Mouse (Mus musculus) subcutaneous adipose tissue, adult 2 months (tissue): Measurements from ENCODE around the gene Ntan1. TPM values are rescaled to one million over a fixed set of nuclear protein-coding genes. Genes with fewer than 3 reads are reported as not detected.

Experiments used
- polyA plus RNA-seq: library from polyadenylated mRNA; depleted of rRNA; stranded (reverse); fragments of >200 nt; gene quantifications from 2 replicates; pipeline ENCODE4 v1.2.3, GENCODE M21; 2012; ENCODE audit warnings: low replicate concordance; rRNA removed

Ntan1 gene
- polyA plus RNA-seq: 68.8 and 71.7 TPM in 2 replicates

DNA sequence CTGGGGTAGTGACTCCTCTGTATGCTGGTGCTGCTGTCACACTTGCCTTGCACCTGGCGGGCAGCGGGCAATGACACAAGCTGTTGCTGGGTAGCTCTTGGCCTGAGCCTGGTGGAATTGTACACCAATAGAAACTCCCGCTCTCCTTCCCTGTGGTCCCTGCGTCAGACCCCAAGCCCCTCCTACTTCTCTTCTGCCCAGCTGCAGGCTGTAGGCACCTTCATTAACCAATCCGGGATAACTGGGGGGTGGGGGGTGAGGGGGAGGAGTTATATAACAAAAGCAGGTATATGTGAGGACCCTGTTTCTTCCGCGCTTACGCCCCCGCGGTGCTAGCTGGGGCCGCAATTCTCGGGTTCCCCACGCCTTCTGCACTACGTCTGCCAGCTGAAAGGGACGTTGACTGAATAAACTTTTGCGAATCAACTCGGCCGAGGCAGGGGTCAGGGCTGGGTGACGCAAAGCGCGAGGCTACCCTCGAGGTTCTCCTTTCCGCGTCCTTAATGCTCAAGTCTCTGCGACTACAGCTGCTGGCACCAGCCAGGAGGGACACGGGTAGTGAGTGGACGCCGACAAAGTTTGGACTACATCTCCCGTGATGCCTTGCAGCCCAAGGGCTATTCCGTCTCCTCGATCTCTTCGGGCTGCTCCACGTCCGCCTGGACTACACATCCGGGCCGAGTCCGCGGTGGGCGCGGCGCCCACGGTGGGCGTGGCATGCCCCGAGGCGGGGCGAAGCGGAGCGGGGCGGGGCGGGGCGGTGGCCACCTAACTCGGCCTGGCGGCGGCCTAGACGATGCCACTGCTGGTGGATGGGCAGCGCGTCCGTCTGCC is at the start of gene Ntan1:
Gene Ntan1 (plus strand): TSS at position 286 of the 834 bp plus-strand sequence.

DNA sequence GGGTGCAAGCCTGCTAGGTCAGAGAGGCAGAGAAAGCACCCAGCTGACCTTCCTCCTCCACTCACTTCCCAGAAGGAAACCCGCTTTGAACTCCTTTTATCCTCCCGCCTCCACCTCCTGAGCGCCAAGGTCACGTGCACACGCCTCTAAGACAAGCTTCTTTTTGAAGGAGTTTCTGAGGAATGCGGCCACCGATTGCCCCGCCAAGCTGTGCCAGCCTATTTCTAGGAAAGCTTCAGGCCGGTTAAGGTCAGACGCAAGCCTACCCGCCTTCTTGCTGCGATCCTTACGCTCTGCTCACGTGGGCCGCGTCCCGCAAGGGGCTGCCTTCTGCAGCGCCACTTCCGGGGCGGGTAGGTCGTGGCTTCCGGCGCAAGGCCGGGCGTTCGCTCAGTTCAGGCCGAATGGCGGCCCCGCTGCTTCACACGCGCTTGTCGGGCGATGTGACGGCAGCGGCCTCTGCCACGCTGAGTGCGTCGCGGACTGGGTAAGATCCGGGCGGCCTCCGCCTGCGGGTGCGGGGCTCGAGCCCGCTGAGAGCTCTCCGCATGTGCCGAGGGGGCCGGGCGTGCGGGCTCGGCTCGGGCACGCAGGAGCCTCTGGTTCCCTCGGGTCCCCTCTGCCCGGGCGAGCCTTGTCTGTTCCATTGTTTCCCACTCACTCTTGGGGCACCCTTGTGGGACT is 38.1 kb upstream of the Ntan1 start, which contains the start of gene Rrn3:
Gene Rrn3 (plus strand): TSS at position 356 of the 684 bp plus-strand sequence.

Other genes starting within 250 kb of the Ntan1 start
- 13.5 and 20.8 TPM in 2 replicates for gene Parn, start 150.7 kb upstream of the Ntan1 start, polyA plus RNA-seq
- gene Bfar, start 147.0 kb upstream of the Ntan1 start, polyA plus RNA-seq: 46.2 and 49.2 TPM in 2 replicates
- gene 3110001I22Rik, start 146.9 kb upstream of the Ntan1 start, polyA plus RNA-seq: 1.5 and 1.9 TPM in 2 replicates
- 5.0 TPM in 1 of 2 replicates, not detected in the other for gene Pla2g10, start 87.9 kb upstream of the Ntan1 start, polyA plus RNA-seq
- 16.4 and 20.5 TPM in 2 replicates for gene Rrn3, start 38.1 kb upstream of the Ntan1 start, polyA plus RNA-seq
- 118 and 135 TPM in 2 replicates for gene Pdxdc1, start 84.3 kb downstream of the Ntan1 start, polyA plus RNA-seq
- gene Mpv17l, start 84.3 kb downstream of the Ntan1 start, polyA plus RNA-seq: 3.5 and 5.8 TPM in 2 replicates
- gene 2900011O08Rik, start 167.8 kb downstream of the Ntan1 start, polyA plus RNA-seq: 0.54 TPM in 1 of 2 replicates, not detected in the other
- not detected in 2 replicates for gene Ifitm7, start 168.0 kb downstream of the Ntan1 start, polyA plus RNA-seq